Mouse (Mus musculus): ENCODE measurements around the gene Rbm5. TPM values are rescaled to one million over a fixed set of nuclear protein-coding genes. Genes with fewer than 3 reads are reported as not detected.

Gene Rbm5
- polyA plus RNA-seq, 1 experiment from 2014 or later: 206 TPM

- DNase-seq (ENCODE audit: low spot score) (no peak), ATAC-seq (replicated peaks; ENCODE audit: low FRiP score) (no peak)
- Histone ChIP-seq H3K9me3 (ENCODE audit: control insufficient read depth, low read length) (no peaks in the 10 kb centered on the region), H3K27ac (ENCODE audit: low read depth, low read length) (no peak overlapping the region), H3K4me3 (ENCODE audit: low read depth, low read length) (no peak overlapping the region), H3K4me2 (ENCODE audit: low read depth, low read length, severe bottlenecking) (no peak overlapping the region), H3K27me3 (ENCODE audit: control insufficient read depth, insufficient read depth, low read length) (no peaks in the 10 kb centered on the region), H3K4me1 (replicated peaks; ENCODE audit: control insufficient read depth, insufficient read depth, low read length) (peaks cover 25% of the 10 kb centered on the region), H3K9ac (ENCODE audit: low read length) (no peak overlapping the region), H3K36me3 (ENCODE audit: control insufficient read depth, insufficient read depth, low read length) (no peaks in the 10 kb centered on the region)
- WGBS: 96% methylated on average over 1 of the region's 1 CpGs
Measured at GRCm38 (mm10) chr9:107724796-107725195, 46.0 kb downstream of the Rbm5 start.

GRCm38 (mm10) chr9:107723794-107724531 lies 46.8 kb downstream of the Rbm5 start:
- Histone ChIP-seq H3K9me3 (ENCODE audit: control insufficient read depth, low read length) (no peaks in the 10 kb centered on the region), H3K27ac (ENCODE audit: low read depth, low read length) (peak overlapping the region; percentile 51), H3K9ac (ENCODE audit: low read length) (peak overlapping the region; percentile 35; the same call in 1 of the 2 replicates), H3K36me3 (ENCODE audit: control insufficient read depth, insufficient read depth, low read length) (no peaks in the 10 kb centered on the region), H3K27me3 (ENCODE audit: control insufficient read depth, insufficient read depth, low read length) (no peaks in the 10 kb centered on the region), H3K4me3 (ENCODE audit: low read depth, low read length) (no peak overlapping the region), H3K4me2 (ENCODE audit: low read depth, low read length, severe bottlenecking) (peak overlapping the region; percentile 38), H3K4me1 (replicated peaks; ENCODE audit: control insufficient read depth, insufficient read depth, low read length) (peaks cover 21% of the 10 kb centered on the region)
- ATAC-seq (replicated peaks; ENCODE audit: low FRiP score): peak; percentile 63
- no peak for DNase-seq (ENCODE audit: low spot score)
- WGBS: 2% methylated on average over 11 of the region's 11 CpGs

GRCm38 (mm10) chr9:107723292-107723691 lies 47.5 kb downstream of the Rbm5 start:
- peak overlapping the region; percentile 35; the same call in 1 of the 2 replicates for H3K9ac ChIP-seq (ENCODE audit: low read length)
- no peaks in the 10 kb centered on the region for H3K36me3 ChIP-seq (ENCODE audit: control insufficient read depth, insufficient read depth, low read length)
- DNase-seq (ENCODE audit: low spot score): no peak
- H3K4me2 ChIP-seq (ENCODE audit: low read depth, low read length, severe bottlenecking): peak overlapping the region; percentile 38; the same call in 1 of the 2 replicates
- H3K4me3 ChIP-seq (ENCODE audit: low read depth, low read length): no peak overlapping the region
- ATAC-seq (replicated peaks; ENCODE audit: low FRiP score): peak; percentile 11
- H3K4me1 ChIP-seq (replicated peaks; ENCODE audit: control insufficient read depth, insufficient read depth, low read length): peaks cover 21% of the 10 kb centered on the region
- H3K9me3 ChIP-seq (ENCODE audit: control insufficient read depth, low read length): no peaks in the 10 kb centered on the region
- 18% methylated on average over 6 of the region's 6 CpGs for WGBS
- H3K27ac ChIP-seq (ENCODE audit: low read depth, low read length): peak overlapping the region; percentile 51
- H3K27me3 ChIP-seq (ENCODE audit: control insufficient read depth, insufficient read depth, low read length): no peaks in the 10 kb centered on the region

GRCm38 (mm10) chr9:107718781-107719540 lies 51.8 kb downstream of the Rbm5 start:
- ATAC-seq (replicated peaks; ENCODE audit: low FRiP score): no peak
- Histone ChIP-seq H3K4me2 (ENCODE audit: low read depth, low read length, severe bottlenecking) (no peak overlapping the region), H3K4me1 (replicated peaks; ENCODE audit: control insufficient read depth, insufficient read depth, low read length) (peaks cover 22% of the 10 kb centered on the region), H3K27me3 (ENCODE audit: control insufficient read depth, insufficient read depth, low read length) (no peaks in the 10 kb centered on the region), H3K9me3 (ENCODE audit: control insufficient read depth, low read length) (no peaks in the 10 kb centered on the region), H3K4me3 (ENCODE audit: low read depth, low read length) (no peak overlapping the region), H3K9ac (ENCODE audit: low read length) (no peak overlapping the region), H3K36me3 (ENCODE audit: control insufficient read depth, insufficient read depth, low read length) (no peaks in the 10 kb centered on the region), H3K27ac (ENCODE audit: low read depth, low read length) (no peak overlapping the region)
- no peak for DNase-seq (ENCODE audit: low spot score)
- 82% methylated on average over 10 of the region's 10 CpGs for WGBS

GRCm38 (mm10) chr9:107716951-107717350 lies 53.8 kb downstream of the Rbm5 start:
- Histone ChIP-seq H3K27ac (ENCODE audit: low read depth, low read length) (no peak overlapping the region), H3K36me3 (ENCODE audit: control insufficient read depth, insufficient read depth, low read length) (no peaks in the 10 kb centered on the region), H3K9me3 (ENCODE audit: control insufficient read depth, low read length) (no peaks in the 10 kb centered on the region), H3K4me1 (replicated peaks; ENCODE audit: control insufficient read depth, insufficient read depth, low read length) (peaks cover 10% of the 10 kb centered on the region; the same call in 1 of the 2 replicates), H3K4me2 (ENCODE audit: low read depth, low read length, severe bottlenecking) (no peak overlapping the region), H3K4me3 (ENCODE audit: low read depth, low read length) (no peak overlapping the region), H3K9ac (ENCODE audit: low read length) (no peak overlapping the region), H3K27me3 (ENCODE audit: control insufficient read depth, insufficient read depth, low read length) (no peaks in the 10 kb centered on the region)
- no peak for DNase-seq (ENCODE audit: low spot score)
- 46% methylated on average over 6 of the region's 6 CpGs for WGBS
- no peak for ATAC-seq (replicated peaks; ENCODE audit: low FRiP score)

GRCm38 (mm10) chr9:107715632-107716031 lies 55.2 kb downstream of the Rbm5 start:
- H3K27me3 ChIP-seq (ENCODE audit: control insufficient read depth, insufficient read depth, low read length): no peaks in the 10 kb centered on the region
- H3K9me3 ChIP-seq (ENCODE audit: control insufficient read depth, low read length): no peaks in the 10 kb centered on the region
- H3K4me1 ChIP-seq (replicated peaks; ENCODE audit: control insufficient read depth, insufficient read depth, low read length): peaks cover 10% of the 10 kb centered on the region; the same call in 1 of the 2 replicates
- no peak for ATAC-seq (replicated peaks; ENCODE audit: low FRiP score)
- H3K27ac ChIP-seq (ENCODE audit: low read depth, low read length): no peak overlapping the region
- H3K4me3 ChIP-seq (ENCODE audit: low read depth, low read length): no peak overlapping the region
- no peak for DNase-seq (ENCODE audit: low spot score)
- no peak overlapping the region for H3K4me2 ChIP-seq (ENCODE audit: low read depth, low read length, severe bottlenecking)
- no peaks in the 10 kb centered on the region for H3K36me3 ChIP-seq (ENCODE audit: control insufficient read depth, insufficient read depth, low read length)
- H3K9ac ChIP-seq (ENCODE audit: low read length): no peak overlapping the region
- WGBS: 88% methylated on average over 2 of the region's 2 CpGs

GRCm38 (mm10) chr9:107714221-107714952 lies 56.4 kb downstream of the Rbm5 start:
- WGBS: 15% methylated on average over 12 of the region's 12 CpGs
- DNase-seq (ENCODE audit: low spot score) (peak; percentile 77), ATAC-seq (replicated peaks; ENCODE audit: low FRiP score) (no peak)
- peaks cover 14% of the 10 kb centered on the region; the same call in 1 of the 2 replicates for H3K4me1 ChIP-seq (replicated peaks; ENCODE audit: control insufficient read depth, insufficient read depth, low read length)
- H3K27me3 ChIP-seq (ENCODE audit: control insufficient read depth, insufficient read depth, low read length): peaks cover 6% of the 10 kb centered on the region; the same call in 1 of the 2 replicates
- H3K27ac ChIP-seq (ENCODE audit: low read depth, low read length): no peak overlapping the region
- H3K36me3 ChIP-seq (ENCODE audit: control insufficient read depth, insufficient read depth, low read length): no peaks in the 10 kb centered on the region
- H3K9me3 ChIP-seq (ENCODE audit: control insufficient read depth, low read length): no peaks in the 10 kb centered on the region
- no peak overlapping the region for H3K4me3 ChIP-seq (ENCODE audit: low read depth, low read length)
- no peak overlapping the region for H3K4me2 ChIP-seq (ENCODE audit: low read depth, low read length, severe bottlenecking)
- no peak overlapping the region; the same call in 1 of the 2 replicates for H3K9ac ChIP-seq (ENCODE audit: low read length)

GRCm38 (mm10) chr9:107709697-107710483 lies 60.9 kb downstream of the Rbm5 start, which contains the start of gene Sema3f:
Sema3f (minus strand) TSS chr9:107710475.
- Histone ChIP-seq H3K9me3 (ENCODE audit: control insufficient read depth, low read length) (no peaks in the 10 kb centered on the region), H3K4me3 (ENCODE audit: low read depth, low read length) (peak within 1 kb of the TSS; percentile 72), H3K27me3 (ENCODE audit: control insufficient read depth, insufficient read depth, low read length) (peaks cover 6% of the 10 kb centered on the region; the same call in 1 of the 2 replicates), H3K4me2 (ENCODE audit: low read depth, low read length, severe bottlenecking) (peak within 1 kb of the TSS; percentile 99), H3K27ac (ENCODE audit: low read depth, low read length) (no peak within 1 kb of the TSS), H3K36me3 (ENCODE audit: control insufficient read depth, insufficient read depth, low read length) (no peaks in the 10 kb centered on the region), H3K4me1 (replicated peaks; ENCODE audit: control insufficient read depth, insufficient read depth, low read length) (peaks cover 35% of the 10 kb centered on the region), H3K9ac (ENCODE audit: low read length) (peak within 1 kb of the TSS; percentile 72)
- ATAC-seq (replicated peaks; ENCODE audit: low FRiP score) (peak; percentile 72), DNase-seq (ENCODE audit: low spot score) (peak; percentile 89)
- WGBS: under 1% methylated on average over 62 of the region's 86 CpGs

Data from forebrain, embryonic 11.5 days (tissue).